Mouse (Mus musculus): ENCODE measurements around the gene Zfp770.

The Zfp770 gene

GRCm38 (mm10) chr2:114143842-114144241 lies 57.4 kb downstream of the Zfp770 start:
- no peak for DNase-seq

Data from spleen, adult 18-20 months (tissue).